16 mouse cellular contexts compared by ENCODE assay signal in the genomic region with DNA sequence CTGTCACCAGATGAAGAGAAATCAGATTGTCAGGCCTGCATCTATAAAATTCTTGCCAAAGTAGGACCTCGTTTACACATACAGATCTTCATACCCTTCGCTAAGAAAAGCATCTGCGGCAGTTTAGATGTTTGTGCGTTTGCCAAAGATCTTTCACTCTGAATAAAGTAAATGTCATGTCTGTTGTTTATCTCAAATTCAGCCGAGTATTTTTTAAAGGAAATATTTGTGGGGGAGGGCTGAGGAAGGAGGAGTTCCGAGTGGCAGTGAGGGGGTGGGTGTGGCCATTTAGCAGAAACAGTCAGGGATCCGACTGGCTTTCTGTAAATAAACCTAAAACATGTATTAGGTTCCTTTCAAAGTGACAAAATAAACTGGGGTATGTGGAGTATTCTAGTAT.
DNase-seq lines count a peak whose midpoint lies in the region; ATAC-seq and TF ChIP-seq lines count a peak whose summit lies in the region.
"Had no signal": no experiment of that assay in that cellular context is flagged by ENCODE, and none has a peak within 500 bp of the region (broad histone marks: within the 10 kb centered on the region; RNA-seq: fewer than 3 reads in every experiment).

No protein-coding gene starts in this region.

- DNase-seq in embryonic facial prominence, embryonic 14.5 days (ENCODE audit: low spot score) = peak; percentile 35
- DNase-seq in embryonic facial prominence, embryonic 10.5 days (ENCODE audit: low spot score) = no peak
- DNase-seq in kidney, postnatal 10 days = peak; percentile 37
- DNase-seq in forebrain, postnatal 0 days = no peak
- peak; percentile 45 for DNase-seq in lung, postnatal 36 days
- DNase-seq in cerebellum, postnatal 10 days = no peak
- DNase-seq: cerebellum, adult 8-10 months; gastrocnemius, postnatal 36 days; liver, postnatal 0 days; thymus, postnatal 25 days had no signal

- no peak overlapping the region for H3K9ac ChIP-seq in embryonic facial prominence, embryonic 14.5 days (ENCODE audit: low read depth, low read length)
- no peak overlapping the region for H3K9ac ChIP-seq in kidney, embryonic 15.5 days
- H3K9ac ChIP-seq in forebrain, postnatal 0 days = no peak overlapping the region
- H3K9ac ChIP-seq: embryonic facial prominence, embryonic 12.5 days; liver, postnatal 0 days; midbrain, embryonic 15.5 days had no signal

- ATAC-seq in embryonic facial prominence, embryonic 14.5 days (ENCODE audit: low read depth) = no peak
- ATAC-seq in kidney, embryonic 15.5 days (replicated peaks; ENCODE audit: low FRiP score) = no peak
- peak; percentile 40 for ATAC-seq in forebrain, postnatal 0 days
- ATAC-seq: liver, postnatal 0 days; midbrain, embryonic 15.5 days had no signal

- H3K4me2 ChIP-seq in embryonic facial prominence, embryonic 14.5 days (ENCODE audit: low read depth, low read length) = no peak overlapping the region
- no peak overlapping the region for H3K4me2 ChIP-seq in kidney, embryonic 15.5 days
- H3K4me2 ChIP-seq in forebrain, postnatal 0 days (ENCODE audit: low read depth) = no peak overlapping the region
- H3K4me2 ChIP-seq: embryonic facial prominence, embryonic 12.5 days; midbrain, embryonic 15.5 days had no signal

- no peak overlapping the region for H3K27ac ChIP-seq in embryonic facial prominence, embryonic 14.5 days (replicated peaks; ENCODE audit: low read depth, low read length)
- no peak overlapping the region for H3K27ac ChIP-seq in embryonic facial prominence, embryonic 10.5 days (replicated peaks)
- no peak overlapping the region for H3K27ac ChIP-seq in kidney, embryonic 15.5 days
- H3K27ac ChIP-seq in forebrain, postnatal 0 days (ENCODE audit: low read depth, low read length) = no peak overlapping the region
- H3K27ac ChIP-seq: embryonic facial prominence, embryonic 12.5 days; limb, embryonic 10.5 days; midbrain, embryonic 15.5 days had no signal

- no peaks in the 10 kb centered on the region for H3K4me1 ChIP-seq in embryonic facial prominence, embryonic 14.5 days (ENCODE audit: control insufficient read depth, insufficient read depth, low read length)
- H3K4me1 ChIP-seq in embryonic facial prominence, embryonic 10.5 days = no peaks in the 10 kb centered on the region
- peaks cover 22% of the 10 kb centered on the region for H3K4me1 ChIP-seq in kidney, embryonic 15.5 days
- H3K4me1 ChIP-seq in forebrain, postnatal 0 days (ENCODE audit: insufficient read depth) = no peaks in the 10 kb centered on the region
- H3K4me1 ChIP-seq: embryonic facial prominence, embryonic 12.5 days; limb, embryonic 10.5 days had no signal

- no peaks in the 10 kb centered on the region for H3K9me3 ChIP-seq in embryonic facial prominence, embryonic 14.5 days (ENCODE audit: control insufficient read depth, low read length)
- H3K9me3 ChIP-seq in embryonic facial prominence, embryonic 10.5 days = no peaks in the 10 kb centered on the region
- no peaks in the 10 kb centered on the region for H3K9me3 ChIP-seq in kidney, embryonic 15.5 days (replicated peaks)
- no peaks in the 10 kb centered on the region for H3K9me3 ChIP-seq in forebrain, postnatal 0 days (ENCODE audit: low read length)
- H3K9me3 ChIP-seq: embryonic facial prominence, embryonic 12.5 days; G1E; limb, embryonic 10.5 days; midbrain, embryonic 15.5 days had no signal

- H3K27me3 ChIP-seq in embryonic facial prominence, embryonic 14.5 days (replicated peaks; ENCODE audit: control insufficient read depth, insufficient read depth, low read length) = no peaks in the 10 kb centered on the region
- H3K27me3 ChIP-seq in embryonic facial prominence, embryonic 10.5 days (replicated peaks; ENCODE audit: low read depth, poor library complexity, severe bottlenecking) = no peaks in the 10 kb centered on the region
- no peaks in the 10 kb centered on the region for H3K27me3 ChIP-seq in kidney, embryonic 15.5 days
- no peaks in the 10 kb centered on the region for H3K27me3 ChIP-seq in forebrain, postnatal 0 days (ENCODE audit: insufficient read depth, low read length)
- H3K27me3 ChIP-seq: embryonic facial prominence, embryonic 12.5 days; midbrain, embryonic 15.5 days had no signal

- no peak for TF ChIP-seq CTCF in forebrain, postnatal 0 days (IDR thresholded peaks at IDR 0.05; ENCODE audit: low read depth)

- no peak overlapping the region for H3K4me3 ChIP-seq in embryonic facial prominence, embryonic 14.5 days (ENCODE audit: low read depth, low read length)
- no peak overlapping the region for H3K4me3 ChIP-seq in embryonic facial prominence, embryonic 10.5 days
- H3K4me3 ChIP-seq in kidney, embryonic 15.5 days (replicated peaks) = no peak overlapping the region
- no peak overlapping the region for H3K4me3 ChIP-seq in forebrain, postnatal 0 days (ENCODE audit: low read depth, low read length)
- H3K4me3 ChIP-seq: embryonic facial prominence, embryonic 12.5 days; limb, embryonic 10.5 days; midbrain, embryonic 15.5 days; myocyte had no signal

- 54% methylated on average over 7 of the region's 7 CpGs for WGBS in embryonic facial prominence, embryonic 14.5 days
- 78% methylated on average over 7 of the region's 7 CpGs for WGBS in embryonic facial prominence, embryonic 10.5 days
- 49% methylated on average over 7 of the region's 7 CpGs for WGBS in kidney, embryonic 15.5 days
- WGBS in forebrain, postnatal 0 days = 25% methylated on average over 7 of the region's 7 CpGs

- no peaks in the 10 kb centered on the region for H3K36me3 ChIP-seq in embryonic facial prominence, embryonic 14.5 days (ENCODE audit: control insufficient read depth, insufficient read depth, low read length)
- no peaks in the 10 kb centered on the region for H3K36me3 ChIP-seq in embryonic facial prominence, embryonic 10.5 days (replicated peaks)
- no peaks in the 10 kb centered on the region for H3K36me3 ChIP-seq in kidney, embryonic 15.5 days
- H3K36me3 ChIP-seq in forebrain, postnatal 0 days (ENCODE audit: insufficient read depth) = no peaks in the 10 kb centered on the region
- H3K36me3 ChIP-seq: embryonic facial prominence, embryonic 12.5 days; G1E; limb, embryonic 10.5 days; midbrain, embryonic 15.5 days had no signal

Comparison
In these comparisons a context has a peak if more than half of its experiments do, and no peak if none do; other contexts are left out.
1. DNase-seq: peak in embryonic facial prominence, embryonic 14.5 days (single experiment), kidney, postnatal 10 days (single experiment) and lung, postnatal 36 days (single experiment); none in embryonic facial prominence, embryonic 10.5 days (single experiment), forebrain, postnatal 0 days (single experiment) and cerebellum, postnatal 10 days (0 of 2).